Comparison of ENCODE assay signal across 9 mouse cellular contexts in genomic region chr1:120027693-120028092, GRCm38 (mm10). TPM values are rescaled to one million over a fixed set of nuclear protein-coding genes. Genes with fewer than 3 reads are reported as not detected.
DNase-seq lines count a peak whose midpoint lies in the region; ATAC-seq and TF ChIP-seq lines count a peak whose summit lies in the region.
"Had no signal": no experiment of that assay in that cellular context is flagged by ENCODE, and none has a peak within 500 bp of the region (broad histone marks: within the 10 kb centered on the region; RNA-seq: fewer than 3 reads in every experiment).

No protein-coding gene starts in this region.

- H3K4me3 ChIP-seq in kidney, adult 2 months (ENCODE audit: insufficient read depth, low read depth, low read length), result no peak overlapping the region
- no peak overlapping the region for H3K4me3 ChIP-seq in kidney, embryonic 14.5 days (ENCODE audit: low read length)
- H3K4me3 ChIP-seq: midbrain, embryonic 12.5 days had no signal

- peaks cover 16% of the 10 kb centered on the region for H3K4me1 ChIP-seq in kidney, adult 2 months (ENCODE audit: control insufficient read depth, insufficient read depth, low read length)
- H3K4me1 ChIP-seq in kidney, embryonic 14.5 days (ENCODE audit: control insufficient read depth, insufficient read depth, low read length), result peaks cover 12% of the 10 kb centered on the region; the same call in 1 of the 2 replicates
- H3K4me1 ChIP-seq: midbrain, embryonic 12.5 days had no signal

- DNase-seq in kidney, adult 2 months, result peak; percentile 69
- peak; percentile 22 for DNase-seq in cerebellum, adult 8-10 months
- peak; percentile 12 to 49 for DNase-seq in heart, adult 9 months (ENCODE audit: low spot score in 2 of 2)
- peak; percentile 45 for DNase-seq in lung, postnatal 10 days
- DNase-seq in frontal cortex, postnatal 14 days (ENCODE audit: low spot score in 2 of 2), result no peak
- DNase-seq in thymus, postnatal 14 days, result no peak
- DNase-seq: thymus, postnatal 25 days had no signal

- no peaks in the 10 kb centered on the region for H3K36me3 ChIP-seq in kidney, adult 2 months (ENCODE audit: control insufficient read depth, insufficient read depth, low read length)
- no peaks in the 10 kb centered on the region for H3K36me3 ChIP-seq in kidney, embryonic 14.5 days (ENCODE audit: control insufficient read depth, insufficient read depth, low read length)
- H3K36me3 ChIP-seq: midbrain, embryonic 12.5 days had no signal

- 30% methylated on average over 4 of the region's 4 CpGs for WGBS in kidney, adult 2 months
- WGBS in kidney, embryonic 14.5 days, result 64% methylated on average over 4 of the region's 4 CpGs

- no peaks in the 10 kb centered on the region for H3K9me3 ChIP-seq in kidney, embryonic 14.5 days (ENCODE audit: control insufficient read depth, low read length)
- H3K9me3 ChIP-seq: midbrain, embryonic 12.5 days had no signal

- no peak overlapping the region for H3K27ac ChIP-seq in kidney, adult 2 months (ENCODE audit: insufficient read depth, low read depth, low read length)
- no peak overlapping the region for H3K27ac ChIP-seq in kidney, embryonic 14.5 days (ENCODE audit: low read depth, low read length)
- H3K27ac ChIP-seq: midbrain, embryonic 12.5 days had no signal

- no peak overlapping the region for H3K4me2 ChIP-seq in kidney, embryonic 14.5 days (replicated peaks; ENCODE audit: low read depth, low read length)
- H3K4me2 ChIP-seq: midbrain, embryonic 12.5 days had no signal

- H3K27me3 ChIP-seq in kidney, adult 2 months (replicated peaks; ENCODE audit: control insufficient read depth, insufficient read depth, low read length), result no peaks in the 10 kb centered on the region
- H3K27me3 ChIP-seq in kidney, embryonic 14.5 days (ENCODE audit: control insufficient read depth, insufficient read depth, low read length), result no peaks in the 10 kb centered on the region

- no peak for ATAC-seq in kidney, embryonic 14.5 days (ENCODE audit: low FRiP score, low TSS enrichment)

- H3K9ac ChIP-seq in kidney, embryonic 14.5 days (ENCODE audit: low read depth, low read length), result no peak overlapping the region
- H3K9ac ChIP-seq: midbrain, embryonic 12.5 days had no signal

- no peak for TF ChIP-seq CTCF in kidney, adult 2 months (conservative IDR thresholded peaks at IDR 0.05; ENCODE audit: insufficient read depth, insufficient read length, low read depth, low read length)

- no peak for TF ChIP-seq POLR2A in kidney, adult 2 months (IDR thresholded peaks at IDR 0.05; ENCODE audit: low read depth, low read length)

RNA-seq across cellular contexts. Expression of gene Sctr, which starts 21.0 kb away (rescaled TPM):
- polyA plus RNA-seq in kidney, adult 2 months (2012; rRNA removed), result 1.4 and 2.0 TPM in 2 replicates
- polyA plus RNA-seq in kidney, embryonic 14.5 days (2014; fragmentation: Nextera tagmentation; extraction: Ambion mirVana), result 0.34 and 0.40 TPM in 2 replicates

RNA-seq across cellular contexts. Expression of gene Cfap221, which starts 30.7 kb away (rescaled TPM):
- polyA plus RNA-seq in kidney, adult 2 months (2012; rRNA removed), result not detected in 2 replicates
- 0.21 and 0.35 TPM in 2 replicates for polyA plus RNA-seq in kidney, embryonic 14.5 days (2014; fragmentation: Nextera tagmentation; extraction: Ambion mirVana)

RNA-seq across cellular contexts. Expression of gene Tmem37, which starts 46.2 kb away (rescaled TPM):
- 232 and 266 TPM in 2 replicates for polyA plus RNA-seq in kidney, adult 2 months (2012; rRNA removed)
- 40.5 and 44.1 TPM in 2 replicates for polyA plus RNA-seq in kidney, embryonic 14.5 days (2014; fragmentation: Nextera tagmentation; extraction: Ambion mirVana)

Comparison
In these comparisons a context has a peak if more than half of its experiments do, and no peak if none do; other contexts are left out.
1. DNase-seq: peak in kidney, adult 2 months (single experiment), cerebellum, adult 8-10 months (single experiment), heart, adult 9 months (2 of 2) and lung, postnatal 10 days (single experiment); none in frontal cortex, postnatal 14 days (0 of 2) and thymus, postnatal 14 days (single experiment).